Mouse (Mus musculus): ENCODE results near the gene Ccr5.

DNA sequence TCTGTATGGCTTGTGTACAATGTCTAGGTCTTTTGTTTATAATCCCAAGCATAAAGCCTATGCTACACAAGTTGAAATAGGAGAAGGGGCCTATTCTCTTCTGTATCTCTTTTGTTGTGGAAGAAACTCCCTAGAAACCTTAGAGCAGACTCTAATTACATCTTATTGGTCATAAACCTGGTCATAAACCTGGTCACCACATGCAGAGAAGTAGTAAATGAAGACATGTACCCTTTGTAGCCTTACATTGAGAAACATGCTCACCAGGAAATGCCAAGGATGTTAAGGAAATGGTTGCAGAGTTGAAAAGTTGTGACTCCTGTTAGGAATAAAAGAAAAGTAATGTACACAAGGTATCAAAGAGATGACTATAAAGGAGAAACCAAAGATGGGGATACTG is 16.1 kb upstream of the Ccr5 start:
- TF ChIP-seq CTCF (IDR thresholded peaks at IDR 0.05) (no peak), EP300 (IDR thresholded peaks at IDR 0.05) (no peak)

Data from lung, postnatal 0 days (tissue).